Mouse (Mus musculus) midbrain, embryonic 16.5 days (tissue): ENCODE measurements around the gene Gm10382. TPM values are rescaled to one million over a fixed set of nuclear protein-coding genes. Genes with fewer than 3 reads are reported as not detected.

Experiments
- ATAC-seq: fragments of 200-750 bp; cut with Nextera tagmentation; 2 replicates; pipeline ENCODE4 v1.8.0; 2017; ENCODE audit warnings: moderate TSS enrichment
- H3K27ac ChIP-seq: fragments of 300-500 bp; sonication (generic); 2 replicates; pipeline ENCODE4 v1.5.1; 2014; ENCODE audit warnings: mild to moderate bottlenecking, low read length, mixed read lengths
- H3K27me3 ChIP-seq: fragments of 300-500 bp; sonication (generic); 2 replicates; pipeline ENCODE4 v1.6.1; 2014; ENCODE audit warnings: low read depth, low read length, mixed read lengths; ENCODE audit not compliant: control insufficient read depth, insufficient read depth
- H3K36me3 ChIP-seq: fragments of 300-500 bp; sonication (generic); 2 replicates; pipeline ENCODE4 v1.6.1; 2014; ENCODE audit warnings: mild to moderate bottlenecking, low read length, moderate library complexity, mixed read lengths; ENCODE audit not compliant: control insufficient read depth, insufficient read depth
- H3K4me1 ChIP-seq: fragments of 300-500 bp; sonication (generic); 2 replicates; pipeline ENCODE4 v1.6.1; 2014; ENCODE audit warnings: mild to moderate bottlenecking, low read length, mixed read lengths; ENCODE audit not compliant: control insufficient read depth, insufficient read depth
- H3K4me2 ChIP-seq: fragments of 300-500 bp; sonication (generic); 2 replicates; pipeline ENCODE4 v1.6.1; 2014; ENCODE audit warnings: mild to moderate bottlenecking, low read length, mixed read lengths
- H3K4me3 ChIP-seq: fragments of 300-500 bp; sonication (generic); 2 replicates; pipeline ENCODE4 v1.5.1; 2014; ENCODE audit warnings: low read depth, mild to moderate bottlenecking, low read length, moderate library complexity, mixed read lengths
- H3K9ac ChIP-seq: fragments of 300-500 bp; sonication (generic); 2 replicates; pipeline ENCODE4 v1.6.1; 2014; ENCODE audit warnings: low read depth, low read length, mixed read lengths
- H3K9me3 ChIP-seq: fragments of 300-500 bp; sonication (generic); replicated peaks from 2 replicates; pipeline ENCODE4 v1.6.1; 2014; ENCODE audit warnings: mild to moderate bottlenecking, low read length, mixed read lengths; ENCODE audit not compliant: control insufficient read depth, poor library complexity, severe bottlenecking
- WGBS: fragments of 180-500 bp; shearing (Covaris S2); extraction: QIAGEN DNeasy Blood & Tissue Kit; methylation state at CpG from one replicate; pipeline ENCODE4 v1.1.7; 2014; 5-methylcytosine and 5-hydroxymethylcytosine counted together
- polyA plus RNA-seq: library from polyadenylated mRNA; unstranded; fragments of >200 nt; fragmentation: Nextera tagmentation; extraction: Ambion mirVana; gene quantifications from 2 replicates; pipeline ENCODE4 v1.2.1, GENCODE M21; 2015

Gene Gm10382
- polyA plus RNA-seq = 0.30 and 0.51 TPM in 2 replicates

DNA sequence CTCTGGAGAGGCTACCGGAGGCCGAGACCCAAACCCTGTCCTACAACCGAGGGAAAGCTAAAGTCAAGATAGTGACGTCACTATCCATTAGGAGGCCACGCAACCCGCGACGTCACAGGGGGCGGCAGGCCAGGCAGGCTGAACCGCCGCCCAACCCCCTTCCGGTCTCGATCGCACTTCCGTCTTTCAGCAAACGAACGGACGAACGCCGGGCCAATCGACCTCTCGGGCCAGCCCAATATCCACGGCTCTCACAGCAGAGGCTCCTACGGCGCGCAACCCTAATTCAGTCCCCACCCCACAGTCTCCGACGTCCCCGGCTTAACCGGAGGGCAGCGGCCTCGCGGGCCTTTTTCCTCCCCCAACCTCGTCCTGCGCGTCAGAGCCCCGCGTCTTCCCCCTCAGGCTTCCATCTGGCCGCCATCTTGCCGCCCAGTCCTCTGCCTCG lies at the start of gene Gm10382:
TSS of gene Gm10382 (plus strand) at position 192 of the 448 bp plus-strand sequence.
- ATAC-seq = peak; percentile 15
- Histone ChIP-seq H3K4me1 (peaks cover 45% of the 10 kb centered on the region), H3K9ac (peak within 1 kb of the TSS; percentile 100), H3K4me3 (peak within 1 kb of the TSS; percentile 100), H3K27me3 (no peaks in the 10 kb centered on the region), H3K36me3 (peaks cover 14% of the 10 kb centered on the region), H3K9me3 (no peaks in the 10 kb centered on the region), H3K27ac (peak within 1 kb of the TSS; percentile 99), H3K4me2 (peak within 1 kb of the TSS; percentile 88)
- 0% methylated on average over 37 of the region's 41 CpGs for WGBS

DNA sequence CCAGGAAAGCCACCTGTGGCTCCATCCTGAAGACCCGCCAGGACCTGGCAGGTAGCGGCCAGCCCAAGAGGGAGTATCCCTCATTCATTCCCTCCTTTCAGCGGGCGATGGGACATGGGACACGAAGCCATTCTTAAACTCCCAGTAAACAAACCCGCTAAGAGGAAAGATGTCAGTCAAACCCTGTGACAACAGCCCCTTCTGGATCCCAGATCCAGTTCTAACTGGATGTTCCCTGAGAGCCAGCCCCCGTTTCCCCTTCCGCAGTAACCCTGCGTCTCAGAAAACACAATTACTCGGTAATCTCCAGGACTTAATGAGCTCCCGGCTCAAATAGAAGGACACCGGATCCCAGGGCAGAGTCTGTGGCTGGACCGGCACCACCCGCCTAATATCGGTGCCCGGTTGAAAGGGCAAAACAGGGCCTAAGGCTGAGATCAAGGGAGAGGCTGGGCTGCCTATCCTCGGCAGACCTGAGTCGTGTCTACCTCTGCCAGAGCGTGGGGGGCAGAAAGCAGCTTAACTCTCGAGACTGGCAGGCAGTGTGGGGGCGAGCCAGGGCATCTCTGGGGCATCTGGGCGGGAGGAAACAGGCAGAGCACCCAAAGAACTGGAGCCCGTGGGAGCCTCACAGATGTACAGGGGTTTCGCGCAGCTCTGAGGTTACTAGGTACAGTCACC lies 49.1 kb upstream of the Gm10382 start:
- WGBS = 3% methylated on average over 25 of the region's 25 CpGs
- no peaks in the 10 kb centered on the region for H3K9me3 ChIP-seq
- 0 out of 2 replicates have a peak, but pooled peaks have one; percentile 30 for ATAC-seq
- no peaks in the 10 kb centered on the region for H3K36me3 ChIP-seq
- peaks cover 3% of the 10 kb centered on the region for H3K27me3 ChIP-seq
- H3K4me2 ChIP-seq = peak overlapping the region; percentile 90
- peaks cover 15% of the 10 kb centered on the region for H3K4me1 ChIP-seq
- H3K4me3 ChIP-seq = peak overlapping the region; percentile 79
- H3K9ac ChIP-seq = peak overlapping the region; percentile 82
- no peak overlapping the region for H3K27ac ChIP-seq

DNA sequence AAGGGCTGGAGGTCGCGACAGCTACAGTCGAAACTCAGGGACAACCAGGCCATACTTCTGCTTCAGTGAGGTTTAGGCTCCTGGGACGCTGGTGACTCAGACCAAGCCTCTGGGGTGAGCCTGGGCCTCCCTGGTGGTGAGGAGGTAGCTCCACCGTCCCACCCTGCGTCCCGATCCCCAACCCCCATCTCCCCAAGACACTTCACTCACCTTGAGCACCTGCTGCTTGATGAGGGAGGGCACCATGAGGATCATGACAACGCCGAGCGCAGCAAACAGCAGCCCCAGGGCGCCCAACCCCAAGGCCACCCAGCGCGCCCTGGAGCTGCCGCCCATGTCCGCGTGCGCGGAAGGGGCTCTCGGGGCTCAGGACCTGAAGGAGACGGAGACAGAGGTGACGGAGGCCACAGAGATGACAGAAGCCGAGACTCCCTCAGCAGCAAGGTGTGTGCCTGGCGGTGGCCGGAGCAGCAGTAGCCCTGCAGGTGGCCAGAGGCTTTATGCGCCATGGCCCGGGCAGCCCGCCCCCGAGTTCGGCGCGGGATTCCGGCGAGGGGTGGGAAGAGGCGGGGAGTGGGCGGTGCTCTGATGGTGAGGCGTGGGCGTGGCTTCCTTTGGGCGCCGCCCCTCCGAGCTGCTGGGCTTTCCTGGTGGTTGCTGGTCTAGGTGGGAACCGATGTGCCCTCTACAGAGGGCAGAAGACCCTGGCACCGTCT lies 48.4 kb upstream of the Gm10382 start, which contains the start of gene Scarb1:
TSS of gene Scarb1 (minus strand) at position 548 of the 716 bp plus-strand sequence.
- H3K4me1 ChIP-seq = peaks cover 15% of the 10 kb centered on the region
- peak within 1 kb of the TSS; percentile 82 for H3K9ac ChIP-seq
- peak within 1 kb of the TSS; percentile 90 for H3K4me2 ChIP-seq
- peak; percentile 77 for ATAC-seq
- H3K36me3 ChIP-seq = no peaks in the 10 kb centered on the region
- H3K27me3 ChIP-seq = peaks cover 3% of the 10 kb centered on the region
- WGBS = under 1% methylated on average over 39 of the region's 42 CpGs
- no peaks in the 10 kb centered on the region for H3K9me3 ChIP-seq
- H3K4me3 ChIP-seq = peak within 1 kb of the TSS; percentile 79
- H3K27ac ChIP-seq = no peak within 1 kb of the TSS

DNA sequence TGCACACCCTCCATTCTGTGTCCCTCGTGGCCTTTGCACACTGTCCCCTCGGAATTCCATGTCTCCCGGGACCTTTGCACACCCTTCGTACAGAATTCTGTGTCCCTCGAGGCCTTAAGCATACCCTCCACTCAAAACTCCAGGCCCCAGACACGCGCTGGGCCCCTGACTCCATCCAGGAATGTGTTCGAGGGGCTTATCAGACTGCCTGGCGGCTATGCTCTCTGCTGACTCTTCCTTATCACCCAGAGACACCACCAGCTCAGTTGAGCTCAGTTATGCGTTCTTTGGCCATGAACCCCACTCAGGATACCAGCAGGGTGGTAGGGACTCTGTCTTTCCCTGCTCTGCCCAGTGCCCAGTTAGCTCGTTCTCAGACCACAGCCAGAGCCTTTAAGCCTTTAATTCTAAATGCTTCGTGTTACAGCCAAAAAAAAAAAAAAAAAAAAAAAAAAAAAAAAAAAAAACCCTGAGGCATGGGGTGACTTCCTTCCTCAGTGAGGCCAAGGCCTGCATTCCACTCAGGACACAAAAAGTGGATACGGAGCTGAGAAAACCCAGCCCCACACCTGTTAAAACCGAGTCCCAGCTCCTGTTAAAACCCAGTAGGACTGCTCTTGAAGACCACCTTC lies 47.5 kb upstream of the Gm10382 start:
- H3K4me3 ChIP-seq = peak overlapping the region; percentile 79
- WGBS = 54% methylated on average over 14 of the region's 14 CpGs
- no peaks in the 10 kb centered on the region for H3K36me3 ChIP-seq
- H3K9me3 ChIP-seq = no peaks in the 10 kb centered on the region
- peaks cover 15% of the 10 kb centered on the region for H3K4me1 ChIP-seq
- H3K27ac ChIP-seq = no peak overlapping the region
- no peak for ATAC-seq
- H3K27me3 ChIP-seq = peaks cover 3% of the 10 kb centered on the region
- H3K4me2 ChIP-seq = peak overlapping the region; percentile 90
- H3K9ac ChIP-seq = peak overlapping the region; percentile 82

DNA sequence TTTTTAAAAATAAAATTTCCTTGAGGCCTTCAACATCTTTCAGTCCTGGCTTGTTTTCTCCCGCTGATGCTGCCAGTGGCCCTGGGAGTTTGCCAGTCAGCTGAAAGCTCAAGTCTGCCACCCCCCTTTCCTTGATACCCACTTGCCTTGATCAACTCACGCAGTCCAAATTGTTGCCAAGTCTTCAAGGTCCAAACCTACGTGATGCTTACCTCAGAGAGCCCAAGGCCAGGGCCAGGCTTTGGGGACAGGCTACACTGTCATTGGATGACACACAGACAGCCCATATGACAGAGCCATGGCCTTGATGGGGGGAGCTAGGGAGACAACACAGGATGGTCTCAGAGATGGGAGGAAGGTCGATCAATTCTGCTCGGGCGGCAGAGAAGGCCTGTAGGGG lies 44.8 kb upstream of the Gm10382 start:
- WGBS = 91% methylated on average over 6 of the region's 6 CpGs
- Histone ChIP-seq H3K27ac (no peak overlapping the region), H3K9me3 (no peaks in the 10 kb centered on the region), H3K27me3 (peaks cover 3% of the 10 kb centered on the region), H3K4me1 (peaks cover 13% of the 10 kb centered on the region), H3K36me3 (no peaks in the 10 kb centered on the region), H3K4me2 (no peak overlapping the region), H3K9ac (no peak overlapping the region), H3K4me3 (no peak overlapping the region)
- no peak for ATAC-seq

DNA sequence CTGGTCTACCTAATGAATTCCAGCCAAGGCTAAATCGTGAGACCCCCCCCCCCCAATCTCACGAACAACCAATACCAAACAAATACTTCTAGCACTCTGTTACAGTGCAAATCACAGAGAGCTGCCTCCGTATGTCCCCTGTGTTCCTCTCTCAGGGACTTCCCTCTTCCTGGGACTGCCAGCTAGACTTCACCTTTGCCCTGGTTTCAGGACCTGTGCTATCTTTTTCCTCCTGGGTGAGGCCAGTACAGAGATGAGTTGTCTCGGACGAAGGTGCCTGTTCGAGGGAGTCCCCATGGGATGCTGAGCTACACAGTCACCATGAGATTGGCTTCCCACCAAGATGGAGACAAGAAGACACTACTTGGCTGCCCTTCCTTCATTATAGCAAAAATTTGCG lies 41.1 kb upstream of the Gm10382 start:
- no peaks in the 10 kb centered on the region for H3K4me1 ChIP-seq
- 75% methylated on average over 7 of the region's 7 CpGs for WGBS
- no peaks in the 10 kb centered on the region for H3K36me3 ChIP-seq

DNA sequence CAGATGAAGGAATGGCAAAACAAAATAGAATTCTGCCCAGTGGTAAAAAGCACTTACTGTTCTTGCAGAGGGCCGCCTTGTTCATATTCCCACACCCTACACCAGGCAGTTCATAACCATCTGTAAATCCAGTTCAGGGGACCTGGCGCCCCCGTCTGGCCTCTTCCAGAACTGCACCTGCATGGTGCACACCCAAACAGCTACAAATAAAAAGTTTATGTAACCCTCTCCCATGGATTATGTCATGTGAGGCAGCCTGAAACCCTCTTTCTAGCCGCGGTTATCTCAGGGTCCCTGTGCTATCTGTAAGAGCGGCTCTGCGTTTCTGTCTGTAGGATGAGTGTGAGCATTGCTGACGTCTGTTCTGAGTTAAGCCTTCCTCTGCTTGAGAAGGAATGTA lies 40.6 kb upstream of the Gm10382 start:
- WGBS = 41% methylated on average over 8 of the region's 8 CpGs
- no peak overlapping the region for H3K27ac ChIP-seq
- no peak for ATAC-seq
- H3K4me1 ChIP-seq = no peaks in the 10 kb centered on the region
- H3K9me3 ChIP-seq = no peaks in the 10 kb centered on the region
- H3K36me3 ChIP-seq = no peaks in the 10 kb centered on the region
- H3K27me3 ChIP-seq = no peaks in the 10 kb centered on the region
- no peak overlapping the region for H3K4me3 ChIP-seq
- no peak overlapping the region for H3K4me2 ChIP-seq
- no peak overlapping the region for H3K9ac ChIP-seq

More for the DNA sequence above, 41.1 kb upstream of the Gm10382 start:
- H3K9me3 ChIP-seq = no peaks in the 10 kb centered on the region
- H3K4me3 ChIP-seq = no peak overlapping the region
- no peak overlapping the region for H3K4me2 ChIP-seq
- H3K27ac ChIP-seq = no peak overlapping the region
- H3K27me3 ChIP-seq = no peaks in the 10 kb centered on the region
- no peak for ATAC-seq
- H3K9ac ChIP-seq = no peak overlapping the region

DNA sequence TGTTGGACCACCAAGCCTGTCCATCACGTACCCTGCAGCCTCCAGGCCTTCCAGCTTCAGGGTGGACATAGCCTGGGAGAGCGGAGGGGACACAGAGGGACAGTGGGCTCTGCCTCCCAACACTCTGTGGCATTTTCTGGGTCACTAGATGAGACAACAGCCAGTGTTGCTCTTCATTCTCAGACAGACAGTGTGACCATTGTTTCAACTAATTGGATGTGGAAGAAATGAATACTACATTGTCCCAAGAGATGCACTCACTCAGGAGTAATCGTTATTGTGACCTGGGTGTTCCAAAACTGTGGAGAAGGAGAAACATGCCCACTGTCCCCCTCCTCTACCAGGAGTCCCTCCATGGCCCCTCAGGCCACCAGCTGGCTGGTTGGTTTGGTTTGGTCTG lies 39.7 kb upstream of the Gm10382 start:
- Histone ChIP-seq H3K4me3 (no peak overlapping the region), H3K27ac (no peak overlapping the region), H3K9me3 (no peaks in the 10 kb centered on the region), H3K27me3 (no peaks in the 10 kb centered on the region), H3K4me2 (no peak overlapping the region), H3K4me1 (no peaks in the 10 kb centered on the region), H3K36me3 (no peaks in the 10 kb centered on the region), H3K9ac (no peak overlapping the region)
- WGBS = 76% methylated on average over 3 of the region's 3 CpGs
- no peak for ATAC-seq
